26 mouse cellular contexts compared by ENCODE assay signal in genomic region chr5:65592421-65592820, GRCm38 (mm10).
"Had no signal": no experiment of that assay in that cellular context is flagged by ENCODE, and none has a peak within 500 bp of the region (broad histone marks: within the 10 kb centered on the region; RNA-seq: fewer than 3 reads in every experiment).

No protein-coding gene starts in this region.

- H3K27me3 ChIP-seq: embryonic facial prominence, embryonic 12.5 days; embryonic facial prominence, embryonic 13.5 days; embryonic facial prominence, embryonic 15.5 days; forebrain, embryonic 12.5 days; forebrain, embryonic 13.5 days; forebrain, embryonic 15.5 days had no signal

- ATAC-seq: forebrain, embryonic 13.5 days; forebrain, embryonic 14.5 days; forebrain, embryonic 15.5 days; forebrain, embryonic 16.5 days; forebrain, postnatal 0 days had no signal

- H3K27ac ChIP-seq: embryonic facial prominence, embryonic 10.5 days; embryonic facial prominence, embryonic 12.5 days; embryonic facial prominence, embryonic 13.5 days; embryonic facial prominence, embryonic 15.5 days; forebrain, embryonic 10.5 days; forebrain, embryonic 12.5 days; forebrain, embryonic 13.5 days; forebrain, embryonic 15.5 days; gastrocnemius, adult 2 months; heart, adult 2 months had no signal

- DNase-seq: cerebellum, adult 9-11 months; cerebellum, postnatal 10 days; cerebellum, postnatal 14 days; cerebellum, postnatal 25 days; cerebellum, postnatal 36 days; embryo, embryonic 11 days; forebrain, postnatal 0 days; gastrocnemius, adult 2 months; gastrocnemius, postnatal 10 days; gastrocnemius, postnatal 14 days; gastrocnemius, postnatal 25 days; gastrocnemius, postnatal 36 days; heart, adult 11 months; heart, adult 18-20 months; heart, adult 2 months had no signal

- H3K4me3 ChIP-seq: embryonic facial prominence, embryonic 10.5 days; embryonic facial prominence, embryonic 12.5 days; embryonic facial prominence, embryonic 13.5 days; embryonic facial prominence, embryonic 15.5 days; erythroblast, embryonic 14.5 days; forebrain, embryonic 10.5 days; forebrain, embryonic 12.5 days; forebrain, embryonic 13.5 days; forebrain, embryonic 15.5 days; gastrocnemius, adult 2 months; heart, adult 2 months had no signal

- H3K9me3 ChIP-seq: embryonic facial prominence, embryonic 10.5 days; embryonic facial prominence, embryonic 12.5 days; embryonic facial prominence, embryonic 13.5 days; embryonic facial prominence, embryonic 15.5 days; forebrain, embryonic 10.5 days; forebrain, embryonic 12.5 days; forebrain, embryonic 13.5 days; forebrain, embryonic 15.5 days had no signal

- H3K9ac ChIP-seq: embryonic facial prominence, embryonic 12.5 days; embryonic facial prominence, embryonic 13.5 days; embryonic facial prominence, embryonic 15.5 days; forebrain, embryonic 12.5 days; forebrain, embryonic 13.5 days; forebrain, embryonic 15.5 days; forebrain, postnatal 0 days had no signal

- H3K4me2 ChIP-seq: embryonic facial prominence, embryonic 12.5 days; embryonic facial prominence, embryonic 13.5 days; embryonic facial prominence, embryonic 15.5 days; forebrain, embryonic 12.5 days; forebrain, embryonic 13.5 days; forebrain, embryonic 15.5 days had no signal

- H3K4me1 ChIP-seq: embryonic facial prominence, embryonic 10.5 days; embryonic facial prominence, embryonic 12.5 days; embryonic facial prominence, embryonic 13.5 days; embryonic facial prominence, embryonic 15.5 days; forebrain, embryonic 10.5 days; forebrain, embryonic 12.5 days; forebrain, embryonic 13.5 days; forebrain, embryonic 15.5 days had no signal
